Mouse (Mus musculus): ENCODE measurements at regions not wholly inside any gene's neighbourhood (a gene's known extent, or its start where the extent isn't known, plus 50 kb on each side); places are given as distances from the start of the nearest gene placed in this dataset.

- no peaks in the 10 kb centered on the region for H3K36me3 ChIP-seq (replicated peaks; ENCODE audit: control insufficient read depth, insufficient read depth, low read depth)
- H3K27ac ChIP-seq: no peak overlapping the region
- H3K9ac ChIP-seq (replicated peaks): no peak overlapping the region
- ATAC-seq (ENCODE audit: insufficient read depth) (no peak), DNase-seq (ENCODE audit: low read depth in 3 of 3, low spot score in 3 of 3) (no peak)
- H3K4me1 ChIP-seq (replicated peaks; ENCODE audit: control insufficient read depth in 2 of 2, insufficient read depth in 2 of 2, low read length in 1 of 2): no peaks in the 10 kb centered on the region
- H3K4me3 ChIP-seq (ENCODE audit: insufficient read depth in 1 of 2, low read depth in 2 of 2, low read length in 2 of 2): no peak overlapping the region
- H3K27me3 ChIP-seq (ENCODE audit: control insufficient read depth, insufficient read depth, low read length): no peaks in the 10 kb centered on the region
- WGBS (ENCODE audit: insufficient replicate concordance): 58% methylated on average over 2 of the region's 2 CpGs
- H3K9me3 ChIP-seq (ENCODE audit: control insufficient read depth, low read length): no peaks in the 10 kb centered on the region
- TF ChIP-seq EP300 (IDR thresholded peaks at IDR 0.05; ENCODE audit: low read depth): no peak
- no peak for TF ChIP-seq CTCF (IDR thresholded peaks at IDR 0.05; ENCODE audit: low read depth)
- no peak overlapping the region for H3K4me2 ChIP-seq (ENCODE audit: low read depth)
Measured at GRCm38 (mm10) chr14:70839126-70839525, 239.5 kb upstream of the Fam160b2 start.

GRCm38 (mm10) chr14:70837528-70837927 is 237.9 kb upstream of the Fam160b2 start:
- no peaks in the 10 kb centered on the region; a peak in 1 of 4 replicates for H3K4me1 ChIP-seq (replicated peaks; ENCODE audit: control insufficient read depth in 2 of 2, insufficient read depth in 2 of 2, low read length in 1 of 2)
- WGBS (ENCODE audit: insufficient replicate concordance): 26% methylated on average over 6 of the region's 6 CpGs
- DNase-seq (ENCODE audit: low read depth in 3 of 3, low spot score in 3 of 3): no peak
- no peak overlapping the region for H3K4me3 ChIP-seq (ENCODE audit: insufficient read depth in 1 of 2, low read depth in 2 of 2, low read length in 2 of 2)
- H3K27ac ChIP-seq: no peak overlapping the region
- no peak overlapping the region for H3K4me2 ChIP-seq (ENCODE audit: low read depth)
- H3K36me3 ChIP-seq (replicated peaks; ENCODE audit: control insufficient read depth, insufficient read depth, low read depth): no peaks in the 10 kb centered on the region
- ATAC-seq (ENCODE audit: insufficient read depth): no peak
- H3K9ac ChIP-seq (replicated peaks): no peak overlapping the region
- TF ChIP-seq CTCF (IDR thresholded peaks at IDR 0.05; ENCODE audit: low read depth): no peak
- no peak for TF ChIP-seq EP300 (IDR thresholded peaks at IDR 0.05; ENCODE audit: low read depth)
- H3K9me3 ChIP-seq (ENCODE audit: control insufficient read depth, low read length): no peaks in the 10 kb centered on the region
- H3K27me3 ChIP-seq (ENCODE audit: control insufficient read depth, insufficient read depth, low read length): no peaks in the 10 kb centered on the region

GRCm38 (mm10) chr14:70833238-70833637 is 233.6 kb upstream of the Fam160b2 start:
- no peak overlapping the region for H3K4me3 ChIP-seq (ENCODE audit: insufficient read depth in 1 of 2, low read depth in 2 of 2, low read length in 2 of 2)
- WGBS (ENCODE audit: insufficient replicate concordance): 60% methylated on average over 5 of the region's 5 CpGs
- no peak overlapping the region for H3K27ac ChIP-seq
- no peak for TF ChIP-seq EP300 (IDR thresholded peaks at IDR 0.05; ENCODE audit: low read depth)
- no peak for TF ChIP-seq CTCF (IDR thresholded peaks at IDR 0.05; ENCODE audit: low read depth)
- no peaks in the 10 kb centered on the region for H3K27me3 ChIP-seq (ENCODE audit: control insufficient read depth, insufficient read depth, low read length)
- no peaks in the 10 kb centered on the region for H3K9me3 ChIP-seq (ENCODE audit: control insufficient read depth, low read length)
- ATAC-seq (ENCODE audit: insufficient read depth): no peak
- H3K4me1 ChIP-seq (replicated peaks; ENCODE audit: control insufficient read depth in 2 of 2, insufficient read depth in 2 of 2, low read length in 1 of 2): no peaks in the 10 kb centered on the region; a peak in 1 of 4 replicates
- DNase-seq (ENCODE audit: low read depth in 3 of 3, low spot score in 3 of 3): no peak
- H3K36me3 ChIP-seq (replicated peaks; ENCODE audit: control insufficient read depth, insufficient read depth, low read depth): no peaks in the 10 kb centered on the region
- no peak overlapping the region for H3K9ac ChIP-seq (replicated peaks)
- H3K4me2 ChIP-seq (ENCODE audit: low read depth): no peak overlapping the region

GRCm38 (mm10) chr14:70832462-70833212 is 233.0 kb upstream of the Fam160b2 start:
- H3K27ac ChIP-seq: no peak overlapping the region
- no peak overlapping the region for H3K9ac ChIP-seq (replicated peaks)
- TF ChIP-seq CTCF (IDR thresholded peaks at IDR 0.05; ENCODE audit: low read depth) (no peak), EP300 (IDR thresholded peaks at IDR 0.05; ENCODE audit: low read depth) (no peak)
- 66% methylated on average over 16 of the region's 16 CpGs for WGBS (ENCODE audit: insufficient replicate concordance)
- no peaks in the 10 kb centered on the region for H3K27me3 ChIP-seq (ENCODE audit: control insufficient read depth, insufficient read depth, low read length)
- no peaks in the 10 kb centered on the region for H3K9me3 ChIP-seq (ENCODE audit: control insufficient read depth, low read length)
- DNase-seq (ENCODE audit: low read depth in 3 of 3, low spot score in 3 of 3): no peak
- no peak for ATAC-seq (ENCODE audit: insufficient read depth)
- H3K4me1 ChIP-seq (replicated peaks; ENCODE audit: control insufficient read depth in 2 of 2, insufficient read depth in 2 of 2, low read length in 1 of 2): no peaks in the 10 kb centered on the region; a peak in 1 of 4 replicates
- H3K4me3 ChIP-seq (ENCODE audit: insufficient read depth in 1 of 2, low read depth in 2 of 2, low read length in 2 of 2): no peak overlapping the region
- H3K36me3 ChIP-seq (replicated peaks; ENCODE audit: control insufficient read depth, insufficient read depth, low read depth): no peaks in the 10 kb centered on the region
- no peak overlapping the region for H3K4me2 ChIP-seq (ENCODE audit: low read depth)

- H3K27me3 ChIP-seq (ENCODE audit: control insufficient read depth, insufficient read depth, low read length): no peaks in the 10 kb centered on the region
- no peaks in the 10 kb centered on the region; a peak in 1 of 4 replicates for H3K4me1 ChIP-seq (replicated peaks; ENCODE audit: control insufficient read depth in 2 of 2, insufficient read depth in 2 of 2, low read length in 1 of 2)
- H3K36me3 ChIP-seq (replicated peaks; ENCODE audit: control insufficient read depth, insufficient read depth, low read depth): no peaks in the 10 kb centered on the region
- no peak overlapping the region for H3K27ac ChIP-seq
- no peak for ATAC-seq (ENCODE audit: insufficient read depth)
- TF ChIP-seq EP300 (IDR thresholded peaks at IDR 0.05; ENCODE audit: low read depth) (no peak), CTCF (IDR thresholded peaks at IDR 0.05; ENCODE audit: low read depth) (peak; percentile 40)
- no peak overlapping the region for H3K4me2 ChIP-seq (ENCODE audit: low read depth)
- no peaks in the 10 kb centered on the region for H3K9me3 ChIP-seq (ENCODE audit: control insufficient read depth, low read length)
- whole genome bisulfite sequencing (ENCODE audit: insufficient replicate concordance): 35% methylated on average over 3 of the region's 3 CpGs
- DNase-seq (ENCODE audit: low read depth in 3 of 3, low spot score in 3 of 3): no peak
- no peak overlapping the region for H3K9ac ChIP-seq (replicated peaks)
- H3K4me3 ChIP-seq (ENCODE audit: insufficient read depth in 1 of 2, low read depth in 2 of 2, low read length in 2 of 2): no peak overlapping the region
Measured at GRCm38 (mm10) chr14:70832042-70832441, 232.4 kb upstream of the Fam160b2 start.

All from liver, embryonic 14.5 days (tissue).